Mouse (Mus musculus) limb, embryonic 12.5 days (tissue): ENCODE data around the gene Phkg2. TPM values are rescaled to one million over a fixed set of nuclear protein-coding genes. Genes with fewer than 3 reads are reported as not detected.
A peak's percentile ranks its signal among the peaks of the same experiment; 100 is the strongest.

ENCODE experiments used
- ATAC-seq: fragments of 200-750 bp; cut with Nextera tagmentation; 2 replicates; pipeline ENCODE4 v1.8.0; 2017; ENCODE audit warnings: low read depth, moderate TSS enrichment; ENCODE audit not compliant: insufficient number of reproducible peaks, insufficient read depth, low FRiP score, low TSS enrichment
- H3K27ac ChIP-seq: fragments of 300-500 bp; sonication (generic); 2 replicates; pipeline ENCODE4 v1.5.1; 2016; ENCODE audit warnings: mild to moderate bottlenecking, moderate library complexity
- H3K27me3 ChIP-seq: fragments of 300-500 bp; sonication (generic); 2 replicates; pipeline ENCODE4 v1.6.1; 2016; ENCODE audit warnings: mild to moderate bottlenecking, moderate library complexity
- H3K36me3 ChIP-seq: fragments of 300-500 bp; sonication (generic); 2 replicates; pipeline ENCODE4 v1.6.1; 2016; ENCODE audit warnings: mild to moderate bottlenecking, moderate library complexity
- H3K4me1 ChIP-seq: fragments of 300-500 bp; sonication (generic); replicated peaks from 2 replicates; pipeline ENCODE4 v1.6.1; 2016
- H3K4me2 ChIP-seq: fragments of 300-500 bp; sonication (generic); 2 replicates; pipeline ENCODE4 v1.6.1; 2016; ENCODE audit warnings: mild to moderate bottlenecking, moderate library complexity
- H3K4me3 ChIP-seq: fragments of 300-500 bp; sonication (generic); replicated peaks from 2 replicates; pipeline ENCODE4 v1.5.1; 2016; ENCODE audit warnings: mild to moderate bottlenecking
- H3K9ac ChIP-seq: fragments of 300-500 bp; sonication (generic); replicated peaks from 2 replicates; pipeline ENCODE4 v1.6.1; 2016; ENCODE audit warnings: mild to moderate bottlenecking, moderate library complexity
- H3K9me3 ChIP-seq: fragments of 300-500 bp; sonication (generic); 2 replicates; pipeline ENCODE4 v1.6.1; 2016; ENCODE audit warnings: mild to moderate bottlenecking, moderate library complexity
- WGBS: fragments of 180-500 bp; shearing (Covaris S2); methylation state at CpG from one replicate; pipeline ENCODE4 v1.1.7; 2016; 5-methylcytosine and 5-hydroxymethylcytosine counted together
- polyA plus RNA-seq: library from polyadenylated mRNA; unstranded; fragments of >200 nt; fragmentation: Nextera tagmentation; extraction: Ambion mirVana; gene quantifications from 2 replicates; pipeline ENCODE4 v1.2.1, GENCODE M21; 2016

Phkg2 gene
- polyA plus RNA-seq = 40.4 and 42.2 TPM in 2 replicates

- H3K9me3 ChIP-seq = no peaks in the 10 kb centered on the region
- H3K4me1 ChIP-seq = peaks cover 19% of the 10 kb centered on the region
- H3K4me3 ChIP-seq = peak within 1 kb of the TSS; percentile 67
- under 1% methylated on average over 17 of the region's 17 CpGs for WGBS
- ATAC-seq = peak; percentile 97
- H3K4me2 ChIP-seq = peak within 1 kb of the TSS; percentile 82
- H3K27me3 ChIP-seq = no peaks in the 10 kb centered on the region
- peak within 1 kb of the TSS; percentile 76 for H3K9ac ChIP-seq
- peak within 1 kb of the TSS; percentile 82 for H3K27ac ChIP-seq
- H3K36me3 ChIP-seq = peaks cover 31% of the 10 kb centered on the region
Observed at GRCm38 (mm10) chr7:127572895-127573471, at the start of gene Phkg2. Phkg2 (plus strand) TSS chr7:127573340.

- Histone ChIP-seq H3K36me3 (peaks cover 95% of the 10 kb centered on the region), H3K4me3 (no peak overlapping the region), H3K9ac (no peak overlapping the region), H3K4me2 (no peak overlapping the region), H3K27me3 (no peaks in the 10 kb centered on the region), H3K27ac (no peak overlapping the region), H3K9me3 (no peaks in the 10 kb centered on the region), H3K4me1 (no peaks in the 10 kb centered on the region)
- no peak for ATAC-seq
- WGBS = 94% methylated on average over 3 of the region's 3 CpGs
Observed at GRCm38 (mm10) chr7:127541671-127542070, 31.5 kb upstream of the Phkg2 start.

GRCm38 (mm10) chr7:127549116-127549835, 23.9 kb upstream of the Phkg2 start:
- Histone ChIP-seq H3K9ac (no peak overlapping the region), H3K36me3 (peaks cover 85% of the 10 kb centered on the region), H3K4me2 (no peak overlapping the region), H3K4me1 (no peaks in the 10 kb centered on the region), H3K27ac (no peak overlapping the region), H3K9me3 (no peaks in the 10 kb centered on the region), H3K4me3 (no peak overlapping the region), H3K27me3 (no peaks in the 10 kb centered on the region)
- 89% methylated on average over 15 of the region's 15 CpGs for WGBS
- ATAC-seq = no peak

- WGBS = 95% methylated on average over 8 of the region's 8 CpGs
- H3K36me3 ChIP-seq = peaks cover 86% of the 10 kb centered on the region
Observed at GRCm38 (mm10) chr7:127551558-127551957, 21.6 kb upstream of the Phkg2 start.

GRCm38 (mm10) chr7:127560580-127560979, 12.6 kb upstream of the Phkg2 start:
- H3K4me2 ChIP-seq = no peak overlapping the region
- peak; percentile 31; the same call in 1 of the 2 replicates for ATAC-seq
- no peak overlapping the region for H3K4me3 ChIP-seq
- no peak overlapping the region for H3K27ac ChIP-seq
- no peaks in the 10 kb centered on the region for H3K27me3 ChIP-seq
- no peak overlapping the region for H3K9ac ChIP-seq
- no peaks in the 10 kb centered on the region for H3K9me3 ChIP-seq
- H3K4me1 ChIP-seq = no peaks in the 10 kb centered on the region
- H3K36me3 ChIP-seq = peaks cover 89% of the 10 kb centered on the region
- 95% methylated on average over 11 of the region's 11 CpGs for WGBS

More at GRCm38 (mm10) chr7:127551558-127551957, 21.6 kb upstream of the Phkg2 start:
- Histone ChIP-seq H3K27me3 (no peaks in the 10 kb centered on the region), H3K27ac (no peak overlapping the region), H3K4me1 (no peaks in the 10 kb centered on the region), H3K9me3 (no peaks in the 10 kb centered on the region), H3K9ac (no peak overlapping the region), H3K4me3 (no peak overlapping the region), H3K4me2 (no peak overlapping the region)
- no peak for ATAC-seq

- Histone ChIP-seq H3K27ac (no peak within 1 kb of the TSS), H3K9me3 (no peaks in the 10 kb centered on the region), H3K4me3 (no peak within 1 kb of the TSS), H3K4me2 (no peak within 1 kb of the TSS), H3K27me3 (no peaks in the 10 kb centered on the region), H3K4me1 (no peaks in the 10 kb centered on the region), H3K36me3 (peaks cover 88% of the 10 kb centered on the region), H3K9ac (no peak within 1 kb of the TSS)
- no peak for ATAC-seq
- 92% methylated on average over 5 of the region's 5 CpGs for WGBS
Observed at GRCm38 (mm10) chr7:127561340-127561858, 11.7 kb upstream of the Phkg2 start, which contains the start of gene Tmem265. Tmem265 (plus strand) TSS chr7:127561390.

GRCm38 (mm10) chr7:127564381-127565150, 8.6 kb upstream of the Phkg2 start:
- Histone ChIP-seq H3K27ac (no peak overlapping the region), H3K4me3 (no peak overlapping the region), H3K9ac (no peak overlapping the region), H3K4me2 (no peak overlapping the region), H3K9me3 (no peaks in the 10 kb centered on the region), H3K36me3 (peaks cover 77% of the 10 kb centered on the region), H3K4me1 (no peaks in the 10 kb centered on the region), H3K27me3 (no peaks in the 10 kb centered on the region)
- ATAC-seq = no peak
- WGBS = 88% methylated on average over 6 of the region's 6 CpGs

GRCm38 (mm10) chr7:127573503-127574008, 416 bp downstream of the Phkg2 start:
- WGBS = 2% methylated on average over 25 of the region's 28 CpGs
- Histone ChIP-seq H3K36me3 (peaks cover 33% of the 10 kb centered on the region), H3K4me3 (peak overlapping the region; percentile 67), H3K4me2 (peak overlapping the region; percentile 82), H3K9me3 (no peaks in the 10 kb centered on the region), H3K27me3 (no peaks in the 10 kb centered on the region), H3K27ac (peak overlapping the region; percentile 75), H3K4me1 (peaks cover 19% of the 10 kb centered on the region), H3K9ac (peak overlapping the region; percentile 76)
- ATAC-seq = peak; percentile 73; the same call in 1 of the 2 replicates

GRCm38 (mm10) chr7:127574115-127574514, 975 bp downstream of the Phkg2 start:
- Histone ChIP-seq H3K4me2 (peak overlapping the region; percentile 82), H3K27ac (peak overlapping the region; percentile 75; the same call in 1 of the 2 replicates), H3K9ac (peak overlapping the region; percentile 76), H3K4me1 (peaks cover 19% of the 10 kb centered on the region), H3K9me3 (no peaks in the 10 kb centered on the region), H3K36me3 (peaks cover 32% of the 10 kb centered on the region), H3K4me3 (peak overlapping the region; percentile 67), H3K27me3 (no peaks in the 10 kb centered on the region)
- WGBS = 20% methylated on average over 7 of the region's 7 CpGs
- no peak for ATAC-seq

GRCm38 (mm10) chr7:127583260-127583659, 10.1 kb downstream of the Phkg2 start:
- Histone ChIP-seq H3K4me1 (peaks cover 10% of the 10 kb centered on the region), H3K36me3 (peaks cover 66% of the 10 kb centered on the region), H3K27ac (no peak overlapping the region), H3K9me3 (no peaks in the 10 kb centered on the region), H3K4me3 (no peak overlapping the region), H3K27me3 (no peaks in the 10 kb centered on the region), H3K4me2 (no peak overlapping the region), H3K9ac (no peak overlapping the region)
- WGBS = 88% methylated on average over 6 of the region's 6 CpGs
- no peak for ATAC-seq

GRCm38 (mm10) chr7:127585031-127585430, 11.9 kb downstream of the Phkg2 start:
- no peak overlapping the region for H3K9ac ChIP-seq
- H3K4me2 ChIP-seq = no peak overlapping the region
- H3K9me3 ChIP-seq = no peaks in the 10 kb centered on the region
- WGBS = 87% methylated on average over 7 of the region's 7 CpGs
- H3K4me1 ChIP-seq = peaks cover 18% of the 10 kb centered on the region
- H3K4me3 ChIP-seq = no peak overlapping the region
- H3K27ac ChIP-seq = no peak overlapping the region
- H3K27me3 ChIP-seq = no peaks in the 10 kb centered on the region
- H3K36me3 ChIP-seq = peaks cover 56% of the 10 kb centered on the region
- ATAC-seq = no peak
